Mouse (Mus musculus) MEL (cell line): ENCODE results near the gene Rab7.

ENCODE experiments used
- POLR2A ChIP-seq, 2 experiments: IDR thresholded peaks; 2 replicates each; pipeline ENCODE4 v1.6.1; 2011 to 2012; ENCODE audit warnings: low read length in 2 of 2, mild to moderate bottlenecking in 2 of 2, control low read depth in 1 of 2, improper control_type of control experiment in 1 of 2, low read depth in 1 of 2, moderate library complexity in 1 of 2; ENCODE audit not compliant: control insufficient read depth in 1 of 2, insufficient read depth in 1 of 2, poor library complexity in 1 of 2
- RAD21 ChIP-seq: IDR thresholded peaks from 2 replicates; pipeline ENCODE4 v1.6.1; 2011; ENCODE audit warnings: mild to moderate bottlenecking, low read depth, low read length, improper control_type of control experiment

DNA sequence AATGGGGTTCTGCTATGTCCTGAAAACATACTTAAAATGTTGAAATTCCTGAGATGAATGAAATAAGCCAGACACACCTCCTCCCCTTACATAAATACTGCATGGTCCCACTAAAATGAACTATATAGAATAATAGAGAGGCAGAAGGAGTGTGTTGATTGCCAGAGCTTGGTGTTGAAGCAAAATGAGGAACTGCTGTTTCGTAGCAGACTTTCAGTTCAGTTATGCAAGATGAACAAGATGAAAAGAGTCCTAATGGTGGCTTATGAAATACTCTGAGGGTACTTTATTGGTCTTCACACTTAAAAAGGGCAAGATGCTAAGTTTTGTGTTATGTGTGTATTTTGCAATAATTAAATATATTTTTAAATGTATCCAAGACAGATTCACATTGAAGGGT, 23.7 kb upstream of the Rab7 start:
- no peak for TF ChIP-seq RAD21
- TF ChIP-seq POLR2A (IDR thresholded peaks at IDR 0.05; ENCODE audit: control insufficient read depth in 1 of 2, insufficient read depth in 1 of 2, low read depth in 1 of 2, low read length in 2 of 2, poor library complexity in 1 of 2): no peak
